Mouse (Mus musculus): Measurements from ENCODE around the gene Bmper.

Gene Bmper

GRCm38 (mm10) chr9:23222841-23223548 lies at the start of gene Bmper:
Gene Bmper (plus strand): TSS chr9:23223076.
- peak; percentile 76 for DNase-seq (ENCODE audit: low spot score)

GRCm38 (mm10) chr9:23177476-23177875 lies 45.4 kb upstream of the Bmper start:
- no peak for DNase-seq (ENCODE audit: low spot score)

- DNase-seq (ENCODE audit: low spot score), result no peak
These were observed 35.7 kb upstream of the Bmper start for GRCm38 (mm10) chr9:23187181-23187580.

GRCm38 (mm10) chr9:23188136-23188535 lies 34.7 kb upstream of the Bmper start:
- no peak for DNase-seq (ENCODE audit: low spot score)

- DNase-seq (ENCODE audit: low spot score), result no peak
These were observed 31.9 kb upstream of the Bmper start for GRCm38 (mm10) chr9:23190950-23191349.

GRCm38 (mm10) chr9:23191431-23191830 lies 31.4 kb upstream of the Bmper start:
- DNase-seq (ENCODE audit: low spot score), result no peak

- no peak for DNase-seq (ENCODE audit: low spot score)
These were observed 30.1 kb upstream of the Bmper start for GRCm38 (mm10) chr9:23192567-23193331.

GRCm38 (mm10) chr9:23198996-23199395 lies 23.9 kb upstream of the Bmper start:
- DNase-seq (ENCODE audit: low spot score), result no peak

GRCm38 (mm10) chr9:23199841-23200240 lies 23.0 kb upstream of the Bmper start:
- DNase-seq (ENCODE audit: low spot score), result no peak

GRCm38 (mm10) chr9:23200828-23201227 lies 22.0 kb upstream of the Bmper start:
- no peak for DNase-seq (ENCODE audit: low spot score)

GRCm38 (mm10) chr9:23202431-23202830 lies 20.4 kb upstream of the Bmper start:
- DNase-seq (ENCODE audit: low spot score), result no peak

- no peak for DNase-seq (ENCODE audit: low spot score)
These were observed 18.3 kb upstream of the Bmper start for GRCm38 (mm10) chr9:23204339-23205288.

- DNase-seq (ENCODE audit: low spot score), result no peak
These were observed 17.6 kb upstream of the Bmper start for GRCm38 (mm10) chr9:23205304-23205703.

GRCm38 (mm10) chr9:23205757-23206156 lies 17.1 kb upstream of the Bmper start:
- DNase-seq (ENCODE audit: low spot score), result no peak

GRCm38 (mm10) chr9:23206181-23206580 lies 16.7 kb upstream of the Bmper start:
- DNase-seq (ENCODE audit: low spot score), result no peak

GRCm38 (mm10) chr9:23212303-23212702 lies 10.6 kb upstream of the Bmper start:
- peak; percentile 54 for DNase-seq (ENCODE audit: low spot score)

- DNase-seq (ENCODE audit: low spot score), result no peak
These were observed 3.1 kb upstream of the Bmper start for GRCm38 (mm10) chr9:23219754-23220153.

- no peak for DNase-seq (ENCODE audit: low spot score)
These were observed 900 bp upstream of the Bmper start for GRCm38 (mm10) chr9:23221976-23222375.

GRCm38 (mm10) chr9:23222492-23222840 lies 410 bp upstream of the Bmper start:
- peak; percentile 44 for DNase-seq (ENCODE audit: low spot score)

GRCm38 (mm10) chr9:23223549-23224077 lies 737 bp downstream of the Bmper start:
- no peak for DNase-seq (ENCODE audit: low spot score)

GRCm38 (mm10) chr9:23233464-23234121 lies 10.7 kb downstream of the Bmper start:
- no peak for DNase-seq (ENCODE audit: low spot score)
